Mouse (Mus musculus): ENCODE data around the gene March1. TPM values are rescaled to one million over a fixed set of nuclear protein-coding genes. Genes with fewer than 3 reads are reported as not detected.
A peak's percentile ranks its signal among the peaks of the same experiment; 100 is the strongest.
"Not testable (repeated sequence)": the region's sequence is repeated elsewhere in the genome, so short reads cannot be mapped to it uniquely, and the experiment has no call there.

Gene March1
- polyA plus RNA-seq, 1 experiment from 2014 or later: 15.4 TPM

GRCm38 (mm10) chr8:66405796-66406195 lies 788.1 kb downstream of the March1 start:
- ATAC-seq (ENCODE audit: low FRiP score); H3K27me3 ChIP-seq: not testable (repeated sequence)
- WGBS: 73% methylated on average over 4 of the region's 4 CpGs

GRCm38 (mm10) chr8:66406596-66407361 lies 789.1 kb downstream of the March1 start:
- Histone ChIP-seq H3K9ac (no peak overlapping the region), H3K27ac (no peak overlapping the region), H3K9me3 (replicated peaks) (no peaks in the 10 kb centered on the region), H3K27me3 (no peaks in the 10 kb centered on the region), H3K4me2 (replicated peaks) (no peak overlapping the region), H3K4me1 (no peaks in the 10 kb centered on the region), H3K36me3 (no peaks in the 10 kb centered on the region), H3K4me3 (no peak overlapping the region)
- ATAC-seq (ENCODE audit: low FRiP score): no peak
- WGBS: 87% methylated on average over 6 of the region's 6 CpGs

More at GRCm38 (mm10) chr8:66405796-66406195, 788.1 kb downstream of the March1 start:
- H3K36me3 ChIP-seq; H3K27ac ChIP-seq; H3K9ac ChIP-seq; H3K9me3 ChIP-seq (replicated peaks); H3K4me1 ChIP-seq; H3K4me3 ChIP-seq; H3K4me2 ChIP-seq (replicated peaks): not testable (repeated sequence)

- no peak for ATAC-seq (ENCODE audit: low FRiP score)
- Histone ChIP-seq H3K9ac (no peak overlapping the region), H3K27me3 (no peaks in the 10 kb centered on the region), H3K36me3 (no peaks in the 10 kb centered on the region), H3K4me1 (no peaks in the 10 kb centered on the region), H3K4me2 (replicated peaks) (no peak overlapping the region), H3K4me3 (no peak overlapping the region), H3K27ac (no peak overlapping the region), H3K9me3 (replicated peaks) (no peaks in the 10 kb centered on the region)
- 78% methylated on average over 9 of the region's 9 CpGs for WGBS
Measured at GRCm38 (mm10) chr8:66410080-66410615, 792.4 kb downstream of the March1 start.

GRCm38 (mm10) chr8:66413101-66413500 lies 795.4 kb downstream of the March1 start:
- Histone ChIP-seq H3K4me2 (replicated peaks) (no peak overlapping the region), H3K4me1 (no peaks in the 10 kb centered on the region), H3K36me3 (no peaks in the 10 kb centered on the region), H3K27ac (no peak overlapping the region), H3K27me3 (no peaks in the 10 kb centered on the region), H3K4me3 (no peak overlapping the region), H3K9me3 (replicated peaks) (no peaks in the 10 kb centered on the region), H3K9ac (no peak overlapping the region)
- 78% methylated on average over 2 of the region's 2 CpGs for WGBS
- ATAC-seq (ENCODE audit: low FRiP score): no peak

GRCm38 (mm10) chr8:66415234-66415633 lies 797.5 kb downstream of the March1 start:
- 87% methylated on average over 2 of the region's 2 CpGs for WGBS

GRCm38 (mm10) chr8:66417591-66417990 lies 799.9 kb downstream of the March1 start:
- H3K4me1 ChIP-seq; H3K27ac ChIP-seq; H3K9me3 ChIP-seq (replicated peaks); H3K27me3 ChIP-seq; H3K36me3 ChIP-seq; ATAC-seq (ENCODE audit: low FRiP score); H3K9ac ChIP-seq; H3K4me2 ChIP-seq (replicated peaks); H3K4me3 ChIP-seq: not testable (repeated sequence)
- WGBS: 92% methylated on average over 4 of the region's 4 CpGs

More at GRCm38 (mm10) chr8:66415234-66415633, 797.5 kb downstream of the March1 start:
- H3K4me2 ChIP-seq (replicated peaks): no peak overlapping the region
- no peak for ATAC-seq (ENCODE audit: low FRiP score)
- no peaks in the 10 kb centered on the region for H3K27me3 ChIP-seq
- H3K36me3 ChIP-seq: no peaks in the 10 kb centered on the region
- H3K27ac ChIP-seq: no peak overlapping the region
- no peak overlapping the region for H3K9ac ChIP-seq
- H3K4me3 ChIP-seq: no peak overlapping the region
- no peaks in the 10 kb centered on the region for H3K9me3 ChIP-seq (replicated peaks)
- H3K4me1 ChIP-seq: no peaks in the 10 kb centered on the region

- WGBS: 86% methylated on average over 2 of the region's 2 CpGs
- no peak for ATAC-seq (ENCODE audit: low FRiP score)
- no peaks in the 10 kb centered on the region for H3K27me3 ChIP-seq
- H3K27ac ChIP-seq: no peak overlapping the region
- H3K36me3 ChIP-seq: no peaks in the 10 kb centered on the region
- H3K4me3 ChIP-seq: no peak overlapping the region
- no peaks in the 10 kb centered on the region for H3K9me3 ChIP-seq (replicated peaks)
- no peaks in the 10 kb centered on the region for H3K4me1 ChIP-seq
- H3K9ac ChIP-seq: no peak overlapping the region
- no peak overlapping the region for H3K4me2 ChIP-seq (replicated peaks)
Measured at GRCm38 (mm10) chr8:66430639-66431038, 812.9 kb downstream of the March1 start.

- H3K9ac ChIP-seq: no peak overlapping the region
- no peaks in the 10 kb centered on the region for H3K36me3 ChIP-seq
- no peak overlapping the region for H3K4me2 ChIP-seq (replicated peaks)
- no peak overlapping the region for H3K27ac ChIP-seq
- no peaks in the 10 kb centered on the region for H3K4me1 ChIP-seq
- no peaks in the 10 kb centered on the region for H3K9me3 ChIP-seq (replicated peaks)
- no peaks in the 10 kb centered on the region for H3K27me3 ChIP-seq
- no peak overlapping the region for H3K4me3 ChIP-seq
- ATAC-seq (ENCODE audit: low FRiP score): no peak
Measured at GRCm38 (mm10) chr8:66433577-66433976, 815.9 kb downstream of the March1 start.

GRCm38 (mm10) chr8:66436804-66437203 lies 819.1 kb downstream of the March1 start:
- no peaks in the 10 kb centered on the region for H3K9me3 ChIP-seq (replicated peaks)
- H3K27me3 ChIP-seq: no peaks in the 10 kb centered on the region
- H3K4me3 ChIP-seq: no peak overlapping the region
- 90% methylated on average over 1 of the region's 1 CpGs for WGBS
- H3K9ac ChIP-seq: no peak overlapping the region
- H3K36me3 ChIP-seq: no peaks in the 10 kb centered on the region
- no peak for ATAC-seq (ENCODE audit: low FRiP score)
- H3K27ac ChIP-seq: no peak overlapping the region
- H3K4me2 ChIP-seq (replicated peaks): no peak overlapping the region
- H3K4me1 ChIP-seq: no peaks in the 10 kb centered on the region

GRCm38 (mm10) chr8:66437929-66438328 lies 820.2 kb downstream of the March1 start:
- Histone ChIP-seq H3K36me3 (no peaks in the 10 kb centered on the region), H3K4me2 (replicated peaks) (no peak overlapping the region), H3K4me3 (no peak overlapping the region), H3K9me3 (replicated peaks) (no peaks in the 10 kb centered on the region), H3K27me3 (no peaks in the 10 kb centered on the region), H3K27ac (no peak overlapping the region), H3K9ac (no peak overlapping the region), H3K4me1 (no peaks in the 10 kb centered on the region)
- no peak for ATAC-seq (ENCODE audit: low FRiP score)
- WGBS: 81% methylated on average over 3 of the region's 3 CpGs

- 88% methylated on average over 4 of the region's 4 CpGs for WGBS
- H3K4me2 ChIP-seq (replicated peaks): no peak overlapping the region
Measured at GRCm38 (mm10) chr8:66438468-66438867, 820.8 kb downstream of the March1 start.

GRCm38 (mm10) chr8:66441123-66441522 lies 823.4 kb downstream of the March1 start:
- no peak overlapping the region for H3K4me2 ChIP-seq (replicated peaks)
- H3K9ac ChIP-seq: no peak overlapping the region
- no peaks in the 10 kb centered on the region for H3K36me3 ChIP-seq
- no peaks in the 10 kb centered on the region for H3K4me1 ChIP-seq
- 32% methylated on average over 1 of the region's 1 CpGs for WGBS
- H3K27me3 ChIP-seq: no peaks in the 10 kb centered on the region
- peak; percentile 39; the same call in 1 of the 2 replicates for ATAC-seq (ENCODE audit: low FRiP score)
- no peak overlapping the region for H3K4me3 ChIP-seq
- H3K27ac ChIP-seq: no peak overlapping the region
- no peaks in the 10 kb centered on the region for H3K9me3 ChIP-seq (replicated peaks)

More at GRCm38 (mm10) chr8:66438468-66438867, 820.8 kb downstream of the March1 start:
- Histone ChIP-seq H3K27me3 (no peaks in the 10 kb centered on the region), H3K4me3 (no peak overlapping the region), H3K4me1 (no peaks in the 10 kb centered on the region), H3K9me3 (replicated peaks) (no peaks in the 10 kb centered on the region), H3K9ac (no peak overlapping the region), H3K27ac (no peak overlapping the region), H3K36me3 (no peaks in the 10 kb centered on the region)
- ATAC-seq (ENCODE audit: low FRiP score): no peak

GRCm38 (mm10) chr8:66442778-66443177 lies 825.1 kb downstream of the March1 start:
- Histone ChIP-seq H3K9ac (no peak overlapping the region), H3K27ac (no peak overlapping the region), H3K4me2 (replicated peaks) (no peak overlapping the region), H3K36me3 (no peaks in the 10 kb centered on the region), H3K4me3 (no peak overlapping the region), H3K4me1 (no peaks in the 10 kb centered on the region), H3K27me3 (no peaks in the 10 kb centered on the region), H3K9me3 (replicated peaks) (no peaks in the 10 kb centered on the region)
- 27% methylated on average over 1 of the region's 1 CpGs for WGBS
- no peak for ATAC-seq (ENCODE audit: low FRiP score)
